Mouse (Mus musculus) liver, embryonic 11.5 days (tissue): ENCODE measurements at regions not wholly inside any gene's neighbourhood (a gene's known extent, or its start where the extent isn't known, plus 50 kb on each side); places are given as distances from the start of the nearest gene placed in this dataset.
"Not testable (repeated sequence)": the region's sequence is repeated elsewhere in the genome, so short reads cannot be mapped to it uniquely, and the experiment has no call there.

Experiments used
- ATAC-seq: fragments of 200-750 bp; cut with Nextera tagmentation; replicated peaks from 2 replicates; pipeline ENCODE4 v1.8.0; 2017; ENCODE audit warnings: moderate number of reproducible peaks, mild to moderate bottlenecking, moderate TSS enrichment, moderate library complexity; ENCODE audit not compliant: low FRiP score
- DNase-seq: peaks from one replicate; pipeline ENCODE4 v3.0.0-alpha.2; 2017; ENCODE audit warnings: low spot score
- H3K27ac ChIP-seq: fragments of 300-500 bp; sonication (generic); 2 replicates; pipeline ENCODE4 v1.5.1; 2014; ENCODE audit warnings: mild to moderate bottlenecking, low read depth, low read length, control low read depth
- H3K27me3 ChIP-seq: fragments of 300-500 bp; sonication (generic); replicated peaks from 2 replicates; pipeline ENCODE4 v1.6.1; 2014; ENCODE audit warnings: low read length, mixed read lengths; ENCODE audit not compliant: control insufficient read depth, insufficient read depth
- H3K36me3 ChIP-seq: fragments of 300-500 bp; sonication (generic); 2 replicates; pipeline ENCODE4 v1.6.1; 2014; ENCODE audit warnings: mild to moderate bottlenecking, low read length, moderate library complexity, mixed read lengths; ENCODE audit not compliant: control insufficient read depth, insufficient read depth
- H3K4me1 ChIP-seq: fragments of 300-500 bp; sonication (generic); replicated peaks from 2 replicates; pipeline ENCODE4 v1.6.1; 2014; ENCODE audit warnings: low read length, mixed read lengths; ENCODE audit not compliant: control insufficient read depth, insufficient read depth
- H3K4me2 ChIP-seq: fragments of 300-500 bp; sonication (generic); 2 replicates; pipeline ENCODE4 v1.6.1; 2014; ENCODE audit warnings: mild to moderate bottlenecking, control low read depth, moderate library complexity
- H3K4me3 ChIP-seq: fragments of 300-500 bp; sonication (generic); 2 replicates; pipeline ENCODE4 v1.5.1; 2014; ENCODE audit warnings: low read depth, low read length, control low read depth
- H3K9ac ChIP-seq: fragments of 300-500 bp; sonication (generic); 2 replicates; pipeline ENCODE4 v1.6.1; 2014; ENCODE audit warnings: low read depth, low read length, control low read depth
- H3K9me3 ChIP-seq: fragments of 300-500 bp; sonication (generic); 2 replicates; pipeline ENCODE4 v1.6.1; 2016; ENCODE audit warnings: low read length, inconsistent platforms, mixed read lengths; ENCODE audit not compliant: control insufficient read depth
- WGBS: fragments of 180-500 bp; shearing (Covaris S2); extraction: QIAGEN DNeasy Blood & Tissue Kit; methylation state at CpG from one replicate; pipeline ENCODE4 v1.1.7; 2014; 5-methylcytosine and 5-hydroxymethylcytosine counted together

- ATAC-seq, result no peak
Measured at GRCm38 (mm10) chr15:93011166-93011565, 263.8 kb downstream of the Gxylt1 start.

GRCm38 (mm10) chr15:93010629-93011028 lies 264.4 kb downstream of the Gxylt1 start:
- Histone ChIP-seq H3K9ac (no peak overlapping the region), H3K27ac (no peak overlapping the region), H3K4me3 (no peak overlapping the region), H3K4me2 (no peak overlapping the region), H3K27me3 (no peaks in the 10 kb centered on the region), H3K9me3 (no peaks in the 10 kb centered on the region), H3K36me3 (no peaks in the 10 kb centered on the region), H3K4me1 (peaks cover 2% of the 10 kb centered on the region)
- no peak for DNase-seq
- 42% methylated on average over 2 of the region's 2 CpGs for WGBS
- no peak for ATAC-seq

More at GRCm38 (mm10) chr15:93011166-93011565, 263.8 kb downstream of the Gxylt1 start:
- no peaks in the 10 kb centered on the region for H3K4me1 ChIP-seq
- no peak overlapping the region for H3K4me2 ChIP-seq
- no peak overlapping the region for H3K27ac ChIP-seq
- no peaks in the 10 kb centered on the region for H3K27me3 ChIP-seq
- no peaks in the 10 kb centered on the region for H3K9me3 ChIP-seq
- no peak overlapping the region for H3K4me3 ChIP-seq
- H3K36me3 ChIP-seq, result no peaks in the 10 kb centered on the region
- 84% methylated on average over 5 of the region's 5 CpGs for WGBS
- H3K9ac ChIP-seq, result no peak overlapping the region
- no peak for DNase-seq

- Histone ChIP-seq H3K4me3 (no peak overlapping the region), H3K27me3 (no peaks in the 10 kb centered on the region), H3K4me1 (peaks cover 19% of the 10 kb centered on the region), H3K9me3 (no peaks in the 10 kb centered on the region), H3K4me2 (no peak overlapping the region), H3K9ac (no peak overlapping the region), H3K27ac (no peak overlapping the region), H3K36me3 (no peaks in the 10 kb centered on the region)
- ATAC-seq (no peak), DNase-seq (no peak)
- 41% methylated on average over 7 of the region's 7 CpGs for WGBS
Measured at GRCm38 (mm10) chr15:93005751-93006231, 269.2 kb downstream of the Gxylt1 start.

- WGBS, result 83% methylated on average over 5 of the region's 5 CpGs
- H3K36me3 ChIP-seq, DNase-seq, H3K9ac ChIP-seq, H3K9me3 ChIP-seq, H3K4me3 ChIP-seq, ATAC-seq, H3K4me2 ChIP-seq, H3K27me3 ChIP-seq, H3K27ac ChIP-seq: not testable (repeated sequence)
- peaks cover 19% of the 10 kb centered on the region for H3K4me1 ChIP-seq
Measured at GRCm38 (mm10) chr15:93005186-93005585, 269.8 kb downstream of the Gxylt1 start.

- H3K36me3 ChIP-seq, result no peaks in the 10 kb centered on the region
- no peak for DNase-seq
- no peaks in the 10 kb centered on the region for H3K27me3 ChIP-seq
- H3K9ac ChIP-seq, result no peak overlapping the region
- no peaks in the 10 kb centered on the region for H3K9me3 ChIP-seq
- peaks cover 19% of the 10 kb centered on the region for H3K4me1 ChIP-seq
- ATAC-seq, result peak; percentile 74
- H3K27ac ChIP-seq, result no peak overlapping the region
- H3K4me3 ChIP-seq, result no peak overlapping the region
- WGBS, result 58% methylated on average over 7 of the region's 7 CpGs
- no peak overlapping the region for H3K4me2 ChIP-seq
Measured at GRCm38 (mm10) chr15:93004551-93004950, 270.4 kb downstream of the Gxylt1 start.

GRCm38 (mm10) chr15:93003233-93003632 lies 271.7 kb downstream of the Gxylt1 start:
- ATAC-seq (no peak), DNase-seq (no peak)
- no peaks in the 10 kb centered on the region for H3K9me3 ChIP-seq
- no peak overlapping the region for H3K9ac ChIP-seq
- H3K4me1 ChIP-seq, result peaks cover 19% of the 10 kb centered on the region
- H3K36me3 ChIP-seq, result no peaks in the 10 kb centered on the region
- WGBS, result 82% methylated on average over 3 of the region's 3 CpGs
- H3K27me3 ChIP-seq, result no peaks in the 10 kb centered on the region
- H3K4me3 ChIP-seq, result no peak overlapping the region
- H3K4me2 ChIP-seq, result no peak overlapping the region
- H3K27ac ChIP-seq, result no peak overlapping the region

GRCm38 (mm10) chr15:93002002-93002904 lies 272.7 kb downstream of the Gxylt1 start:
- no peaks in the 10 kb centered on the region for H3K9me3 ChIP-seq
- peak overlapping the region; percentile 56; the same call in 1 of the 2 replicates for H3K9ac ChIP-seq
- H3K4me1 ChIP-seq, result peaks cover 22% of the 10 kb centered on the region
- 21% methylated on average over 25 of the region's 25 CpGs for WGBS
- no peak; the same call in 1 of the 2 replicates for ATAC-seq
- no peaks in the 10 kb centered on the region for H3K27me3 ChIP-seq
- peak overlapping the region; percentile 32; the same call in 1 of the 2 replicates for H3K27ac ChIP-seq
- DNase-seq, result no peak
- H3K36me3 ChIP-seq, result no peaks in the 10 kb centered on the region
- peak overlapping the region; percentile 36 for H3K4me3 ChIP-seq
- peak overlapping the region; percentile 71 for H3K4me2 ChIP-seq

GRCm38 (mm10) chr15:93001346-93002001 lies 273.5 kb downstream of the Gxylt1 start:
- no peak overlapping the region for H3K27ac ChIP-seq
- no peak; the same call in 1 of the 2 replicates for ATAC-seq
- no peak overlapping the region for H3K9ac ChIP-seq
- H3K9me3 ChIP-seq, result no peaks in the 10 kb centered on the region
- H3K4me1 ChIP-seq, result peaks cover 25% of the 10 kb centered on the region
- 4% methylated on average over 11 of the region's 11 CpGs for WGBS
- H3K36me3 ChIP-seq, result no peaks in the 10 kb centered on the region
- DNase-seq, result no peak
- H3K4me2 ChIP-seq, result peak overlapping the region; percentile 71
- no peaks in the 10 kb centered on the region for H3K27me3 ChIP-seq
- H3K4me3 ChIP-seq, result peak overlapping the region; percentile 36
